Mouse (Mus musculus): ENCODE data around the gene Hcn1. TPM values are rescaled to one million over a fixed set of nuclear protein-coding genes. Genes with fewer than 3 reads are reported as not detected.
"Not testable (repeated sequence)": the region's sequence is repeated elsewhere in the genome, so short reads cannot be mapped to it uniquely, and the experiment has no call there.

Hcn1 gene
- polyA plus RNA-seq, 1 experiment: 0.15 TPM

DNA sequence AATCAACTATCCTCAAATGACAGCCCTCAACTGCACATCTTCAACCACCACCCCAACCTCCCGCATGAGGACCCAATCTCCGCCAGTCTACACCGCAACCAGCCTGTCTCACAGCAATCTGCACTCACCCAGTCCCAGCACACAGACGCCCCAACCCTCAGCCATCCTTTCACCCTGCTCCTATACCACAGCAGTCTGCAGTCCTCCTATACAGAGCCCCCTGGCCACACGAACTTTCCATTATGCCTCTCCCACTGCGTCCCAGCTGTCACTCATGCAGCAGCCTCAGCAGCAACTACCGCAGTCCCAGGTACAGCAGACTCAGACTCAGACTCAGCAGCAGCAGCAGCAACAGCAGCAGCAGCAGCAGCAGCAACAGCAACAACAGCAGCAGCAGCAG is 373.3 kb downstream of the Hcn1 start:
- TF ChIP-seq EP300 (IDR thresholded peaks at IDR 0.05; ENCODE audit: insufficient read depth, low read depth, low read length) (no peak), CTCF (IDR thresholded peaks at IDR 0.05; ENCODE audit: low read depth, low read length) (no peak), POLR2A (IDR thresholded peaks at IDR 0.05; ENCODE audit: insufficient read depth, low read length) (no peak)
- H3K4me3 ChIP-seq (ENCODE audit: low read depth, low read length): no peak overlapping the region
- no peaks in the 10 kb centered on the region for H3K36me3 ChIP-seq (ENCODE audit: control insufficient read depth, insufficient read depth, low read length, poor library complexity, severe bottlenecking)
- no peak overlapping the region for H3K27ac ChIP-seq (ENCODE audit: insufficient read depth, low read length)
- no peaks in the 10 kb centered on the region for H3K9me3 ChIP-seq (replicated peaks; ENCODE audit: control insufficient read depth, insufficient read depth, low read length, poor library complexity, severe bottlenecking)
- H3K4me1 ChIP-seq (ENCODE audit: control insufficient read depth, insufficient read depth, low read length): no peaks in the 10 kb centered on the region
- H3K9ac ChIP-seq (ENCODE audit: low read depth, poor library complexity, severe bottlenecking): no peak overlapping the region
- no peaks in the 10 kb centered on the region for H3K27me3 ChIP-seq (ENCODE audit: control insufficient read depth, insufficient read depth, low read length, poor library complexity, severe bottlenecking)

DNA sequence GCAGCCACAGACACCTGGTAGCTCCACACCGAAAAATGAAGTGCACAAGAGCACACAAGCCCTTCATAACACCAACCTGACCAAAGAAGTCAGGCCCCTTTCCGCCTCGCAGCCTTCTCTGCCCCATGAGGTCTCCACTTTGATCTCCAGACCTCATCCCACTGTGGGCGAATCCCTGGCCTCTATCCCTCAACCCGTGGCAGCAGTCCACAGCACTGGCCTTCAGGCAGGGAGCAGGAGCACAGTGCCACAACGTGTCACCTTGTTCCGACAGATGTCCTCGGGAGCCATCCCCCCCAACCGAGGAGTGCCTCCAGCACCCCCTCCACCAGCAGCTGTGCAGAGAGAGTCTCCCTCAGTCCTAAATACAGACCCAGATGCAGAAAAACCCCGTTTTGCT is 373.7 kb downstream of the Hcn1 start:
- no peaks in the 10 kb centered on the region for H3K4me1 ChIP-seq (ENCODE audit: control insufficient read depth, insufficient read depth, low read length)

GRCm38 (mm10) chr13:117984339-117984738 is 382.2 kb downstream of the Hcn1 start:
- Histone ChIP-seq H3K36me3 (ENCODE audit: control insufficient read depth, insufficient read depth, low read length, poor library complexity, severe bottlenecking) (no peaks in the 10 kb centered on the region), H3K9me3 (replicated peaks; ENCODE audit: control insufficient read depth, insufficient read depth, low read length, poor library complexity, severe bottlenecking) (no peaks in the 10 kb centered on the region), H3K27ac (ENCODE audit: insufficient read depth, low read length) (no peak overlapping the region), H3K4me3 (ENCODE audit: low read depth, low read length) (no peak overlapping the region), H3K9ac (ENCODE audit: low read depth, poor library complexity, severe bottlenecking) (no peak overlapping the region), H3K27me3 (ENCODE audit: control insufficient read depth, insufficient read depth, low read length, poor library complexity, severe bottlenecking) (no peaks in the 10 kb centered on the region), H3K4me1 (ENCODE audit: control insufficient read depth, insufficient read depth, low read length) (no peaks in the 10 kb centered on the region)
- no peak for TF ChIP-seq EP300 (IDR thresholded peaks at IDR 0.05; ENCODE audit: insufficient read depth, low read depth, low read length)
- TF ChIP-seq POLR2A (IDR thresholded peaks at IDR 0.05; ENCODE audit: insufficient read depth, low read length): no peak

More for the DNA sequence above, 373.7 kb downstream of the Hcn1 start:
- Histone ChIP-seq H3K9me3 (replicated peaks; ENCODE audit: control insufficient read depth, insufficient read depth, low read length, poor library complexity, severe bottlenecking) (no peaks in the 10 kb centered on the region), H3K9ac (ENCODE audit: low read depth, poor library complexity, severe bottlenecking) (no peak overlapping the region), H3K36me3 (ENCODE audit: control insufficient read depth, insufficient read depth, low read length, poor library complexity, severe bottlenecking) (no peaks in the 10 kb centered on the region), H3K27me3 (ENCODE audit: control insufficient read depth, insufficient read depth, low read length, poor library complexity, severe bottlenecking) (no peaks in the 10 kb centered on the region), H3K27ac (ENCODE audit: insufficient read depth, low read length) (no peak overlapping the region), H3K4me3 (ENCODE audit: low read depth, low read length) (no peak overlapping the region)
- TF ChIP-seq POLR2A (IDR thresholded peaks at IDR 0.05; ENCODE audit: insufficient read depth, low read length): no peak
- no peak for TF ChIP-seq CTCF (IDR thresholded peaks at IDR 0.05; ENCODE audit: low read depth, low read length)
- TF ChIP-seq EP300 (IDR thresholded peaks at IDR 0.05; ENCODE audit: insufficient read depth, low read depth, low read length): no peak

GRCm38 (mm10) chr13:117999767-118000488 is 397.8 kb downstream of the Hcn1 start:
- Histone ChIP-seq H3K4me3 (ENCODE audit: low read depth, low read length) (no peak overlapping the region), H3K9ac (ENCODE audit: low read depth, poor library complexity, severe bottlenecking) (no peak overlapping the region), H3K27me3 (ENCODE audit: control insufficient read depth, insufficient read depth, low read length, poor library complexity, severe bottlenecking) (no peaks in the 10 kb centered on the region), H3K4me1 (ENCODE audit: control insufficient read depth, insufficient read depth, low read length) (no peaks in the 10 kb centered on the region), H3K36me3 (ENCODE audit: control insufficient read depth, insufficient read depth, low read length, poor library complexity, severe bottlenecking) (no peaks in the 10 kb centered on the region), H3K9me3 (replicated peaks; ENCODE audit: control insufficient read depth, insufficient read depth, low read length, poor library complexity, severe bottlenecking) (no peaks in the 10 kb centered on the region), H3K27ac (ENCODE audit: insufficient read depth, low read length) (no peak overlapping the region)
- TF ChIP-seq POLR2A (IDR thresholded peaks at IDR 0.05; ENCODE audit: insufficient read depth, low read length) (no peak), EP300 (IDR thresholded peaks at IDR 0.05; ENCODE audit: insufficient read depth, low read depth, low read length) (no peak), CTCF (IDR thresholded peaks at IDR 0.05; ENCODE audit: low read depth, low read length) (no peak)

GRCm38 (mm10) chr13:118000538-118000937 is 398.4 kb downstream of the Hcn1 start:
- Histone ChIP-seq H3K27ac (ENCODE audit: insufficient read depth, low read length) (no peak overlapping the region), H3K9ac (ENCODE audit: low read depth, poor library complexity, severe bottlenecking) (no peak overlapping the region), H3K27me3 (ENCODE audit: control insufficient read depth, insufficient read depth, low read length, poor library complexity, severe bottlenecking) (no peaks in the 10 kb centered on the region), H3K36me3 (ENCODE audit: control insufficient read depth, insufficient read depth, low read length, poor library complexity, severe bottlenecking) (no peaks in the 10 kb centered on the region), H3K4me1 (ENCODE audit: control insufficient read depth, insufficient read depth, low read length) (no peaks in the 10 kb centered on the region), H3K4me3 (ENCODE audit: low read depth, low read length) (no peak overlapping the region), H3K9me3 (replicated peaks; ENCODE audit: control insufficient read depth, insufficient read depth, low read length, poor library complexity, severe bottlenecking) (no peaks in the 10 kb centered on the region)
- no peak for TF ChIP-seq POLR2A (IDR thresholded peaks at IDR 0.05; ENCODE audit: insufficient read depth, low read length)
- TF ChIP-seq EP300 (IDR thresholded peaks at IDR 0.05; ENCODE audit: insufficient read depth, low read depth, low read length): no peak
- no peak for TF ChIP-seq CTCF (IDR thresholded peaks at IDR 0.05; ENCODE audit: low read depth, low read length)

DNA sequence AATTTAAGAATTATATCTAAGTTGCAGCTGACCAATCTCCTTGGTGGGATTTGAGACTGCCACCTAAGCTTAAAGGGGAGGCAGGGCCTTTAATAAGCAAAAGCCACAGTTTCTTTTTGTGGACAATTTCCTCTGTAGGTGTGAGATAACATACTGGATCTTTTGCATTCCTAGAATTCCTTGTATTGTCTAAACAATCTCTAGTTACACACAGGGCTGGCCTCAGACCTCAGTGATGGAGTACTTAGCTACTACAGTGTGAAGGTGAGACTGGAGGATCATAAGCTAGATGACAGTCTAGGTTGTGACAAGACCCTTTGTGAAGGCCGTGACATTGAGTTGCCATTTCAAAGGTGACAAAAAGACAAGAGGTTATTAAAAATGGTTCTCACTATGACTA is 419.1 kb downstream of the Hcn1 start:
- Histone ChIP-seq H3K9ac (ENCODE audit: low read depth, poor library complexity, severe bottlenecking) (no peak overlapping the region), H3K27ac (ENCODE audit: insufficient read depth, low read length) (peak overlapping the region; percentile 61; the same call in 1 of the 2 replicates), H3K27me3 (ENCODE audit: control insufficient read depth, insufficient read depth, low read length, poor library complexity, severe bottlenecking) (no peaks in the 10 kb centered on the region), H3K9me3 (replicated peaks; ENCODE audit: control insufficient read depth, insufficient read depth, low read length, poor library complexity, severe bottlenecking) (peaks cover 5% of the 10 kb centered on the region), H3K4me3 (ENCODE audit: low read depth, low read length) (no peak overlapping the region), H3K36me3 (ENCODE audit: control insufficient read depth, insufficient read depth, low read length, poor library complexity, severe bottlenecking) (no peaks in the 10 kb centered on the region), H3K4me1 (ENCODE audit: control insufficient read depth, insufficient read depth, low read length) (peaks cover 2% of the 10 kb centered on the region)
- no peak for TF ChIP-seq EP300 (IDR thresholded peaks at IDR 0.05; ENCODE audit: insufficient read depth, low read depth, low read length)
- TF ChIP-seq POLR2A (IDR thresholded peaks at IDR 0.05; ENCODE audit: insufficient read depth, low read length): no peak
- TF ChIP-seq CTCF (IDR thresholded peaks at IDR 0.05; ENCODE audit: low read depth, low read length): no peak

DNA sequence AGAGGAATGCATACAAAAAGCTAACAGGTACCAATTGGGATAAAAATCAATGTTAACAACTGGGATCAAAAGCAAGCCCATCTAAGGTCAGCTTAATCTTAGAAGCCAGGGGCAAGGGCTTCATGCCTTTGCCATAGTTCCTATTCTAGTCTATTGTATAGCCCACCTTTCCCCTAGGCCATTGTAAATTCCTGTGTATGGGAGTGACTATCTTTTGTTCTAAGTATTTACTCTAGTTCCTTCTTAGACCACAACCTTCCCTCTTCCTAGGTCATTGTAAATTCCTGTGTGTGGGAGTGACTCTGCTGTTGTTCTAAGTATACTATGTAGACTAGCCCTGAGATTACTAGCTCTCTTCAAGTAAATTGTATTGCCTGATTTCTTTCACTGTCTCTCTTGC is 420.8 kb downstream of the Hcn1 start:
- H3K9me3 ChIP-seq (replicated peaks; ENCODE audit: control insufficient read depth, insufficient read depth, low read length, poor library complexity, severe bottlenecking): peaks cover 18% of the 10 kb centered on the region
- not testable (repeated sequence) for H3K27me3 ChIP-seq (ENCODE audit: control insufficient read depth, insufficient read depth, low read length, poor library complexity, severe bottlenecking); H3K36me3 ChIP-seq (ENCODE audit: control insufficient read depth, insufficient read depth, low read length, poor library complexity, severe bottlenecking); H3K4me1 ChIP-seq (ENCODE audit: control insufficient read depth, insufficient read depth, low read length); H3K9ac ChIP-seq (ENCODE audit: low read depth, poor library complexity, severe bottlenecking); H3K4me3 ChIP-seq (ENCODE audit: low read depth, low read length)
- peak overlapping the region; percentile 93 for H3K27ac ChIP-seq (ENCODE audit: insufficient read depth, low read length)

Measured in ES-Bruce4 (cell line).